Mouse (Mus musculus) gonadal fat pad, adult 2 months (tissue): ENCODE measurements around the gene Fabp3. TPM values are rescaled to one million over a fixed set of nuclear protein-coding genes. Genes with fewer than 3 reads are reported as not detected.

Experiments
- DNase-seq: peaks from one replicate; pipeline ENCODE4 v3.0.0-alpha.2; 2012; ENCODE audit warnings: low read depth
- polyA plus RNA-seq: library from polyadenylated mRNA; depleted of rRNA; stranded (reverse); fragments of >200 nt; gene quantifications from 2 replicates; pipeline ENCODE4 v1.2.3, GENCODE M21; 2012; rRNA removed

Gene Fabp3
- polyA plus RNA-seq, 1 experiment: 3.0 TPM

DNA sequence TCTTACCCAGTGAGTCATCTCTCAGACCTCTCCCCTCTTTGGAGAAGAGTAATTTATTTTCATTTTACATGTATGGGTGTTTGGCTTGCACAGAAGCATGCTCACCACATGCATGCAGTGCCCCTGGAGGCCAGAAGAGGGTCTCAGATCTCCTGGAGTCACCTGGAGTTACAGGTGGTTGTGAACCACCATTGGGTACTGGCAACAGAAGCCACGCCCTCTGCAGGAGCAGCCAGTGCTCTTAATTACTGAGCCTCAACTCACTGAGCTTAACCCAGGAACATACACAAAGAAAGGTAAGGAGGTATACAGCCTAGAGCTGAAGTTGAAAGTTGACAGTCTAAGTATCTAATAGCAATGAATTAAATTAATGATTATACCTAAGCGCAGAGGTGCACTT lies 17.1 kb downstream of the Fabp3 start:
- no peak for DNase-seq

DNA sequence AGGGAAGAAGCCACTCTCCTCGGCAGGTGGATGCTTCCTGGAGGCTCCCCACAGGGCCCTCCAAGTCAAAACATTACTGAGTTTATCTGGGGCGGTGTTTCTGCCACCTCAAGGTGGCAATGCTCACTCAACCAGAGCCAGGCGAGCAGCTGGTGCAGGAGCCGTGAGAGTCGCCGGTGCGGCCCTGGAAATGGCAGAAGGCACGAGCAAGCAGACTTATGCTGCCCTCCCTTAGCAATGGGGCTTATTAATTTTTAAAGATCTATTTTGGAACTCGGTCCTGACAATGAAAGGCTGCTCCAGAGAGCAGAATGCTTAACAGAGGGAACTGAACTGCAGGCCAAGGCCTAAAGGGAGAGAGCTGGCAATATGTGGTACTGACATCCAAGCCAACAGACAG lies 19.0 kb downstream of the Fabp3 start:
- no peak for DNase-seq

DNA sequence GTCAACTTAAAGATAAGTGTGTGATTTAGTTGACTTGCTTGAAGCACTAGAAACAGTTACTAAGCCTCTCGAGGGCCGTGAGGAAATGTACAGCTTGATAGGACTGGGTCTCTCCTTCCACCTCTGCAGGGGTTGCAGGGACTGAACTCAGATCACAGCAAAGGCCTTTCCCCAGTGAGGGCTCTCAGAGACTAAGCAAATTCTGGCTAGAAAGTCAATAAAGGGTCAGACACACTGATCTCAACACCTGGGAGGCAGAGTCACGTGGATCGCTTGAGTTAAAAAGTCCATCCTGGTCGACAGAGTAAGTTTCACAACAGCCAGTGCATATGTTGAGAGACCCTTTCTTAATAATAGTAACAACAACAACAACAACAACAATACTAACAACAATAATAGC lies 27.5 kb downstream of the Fabp3 start:
- no peak for DNase-seq

DNA sequence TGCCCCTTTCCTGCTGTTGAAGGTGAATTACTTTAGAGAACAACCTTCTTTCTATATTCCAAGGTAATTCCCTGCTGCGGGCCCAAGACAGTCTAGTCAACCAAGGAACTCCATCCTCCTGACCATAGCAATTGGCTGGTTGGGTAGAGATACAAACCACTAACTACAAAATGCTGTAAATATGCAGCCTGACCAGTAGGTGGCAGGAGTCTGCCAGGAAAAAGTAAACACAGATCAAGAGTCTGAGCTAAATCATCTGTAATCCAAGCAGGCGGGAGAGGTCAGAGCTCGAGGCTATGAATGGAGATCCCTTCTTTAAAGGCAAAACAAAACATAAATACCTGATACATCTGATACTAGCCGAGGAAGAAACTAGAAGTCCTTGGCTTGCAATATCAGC lies 33.3 kb downstream of the Fabp3 start:
- DNase-seq: peak; percentile 8

DNA sequence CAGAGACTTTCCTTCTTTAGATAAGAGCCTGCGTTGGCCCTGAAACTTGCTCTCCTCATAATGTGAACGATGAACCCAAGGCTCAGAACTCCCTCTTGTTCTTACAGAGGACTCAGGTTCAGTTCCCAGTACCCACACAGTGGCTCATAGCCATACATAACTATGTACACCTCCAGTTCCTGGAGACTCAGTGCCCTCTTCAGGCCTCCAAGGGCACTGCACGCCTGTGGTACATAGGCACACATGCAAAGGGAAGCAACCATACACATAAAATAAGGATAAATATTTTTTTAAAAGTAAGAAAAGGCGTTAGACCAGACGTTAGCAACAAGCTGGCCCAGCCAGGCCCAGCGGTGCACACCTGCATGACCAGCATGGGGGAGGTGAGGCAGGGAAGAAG lies 41.3 kb downstream of the Fabp3 start:
- no peak for DNase-seq

DNA sequence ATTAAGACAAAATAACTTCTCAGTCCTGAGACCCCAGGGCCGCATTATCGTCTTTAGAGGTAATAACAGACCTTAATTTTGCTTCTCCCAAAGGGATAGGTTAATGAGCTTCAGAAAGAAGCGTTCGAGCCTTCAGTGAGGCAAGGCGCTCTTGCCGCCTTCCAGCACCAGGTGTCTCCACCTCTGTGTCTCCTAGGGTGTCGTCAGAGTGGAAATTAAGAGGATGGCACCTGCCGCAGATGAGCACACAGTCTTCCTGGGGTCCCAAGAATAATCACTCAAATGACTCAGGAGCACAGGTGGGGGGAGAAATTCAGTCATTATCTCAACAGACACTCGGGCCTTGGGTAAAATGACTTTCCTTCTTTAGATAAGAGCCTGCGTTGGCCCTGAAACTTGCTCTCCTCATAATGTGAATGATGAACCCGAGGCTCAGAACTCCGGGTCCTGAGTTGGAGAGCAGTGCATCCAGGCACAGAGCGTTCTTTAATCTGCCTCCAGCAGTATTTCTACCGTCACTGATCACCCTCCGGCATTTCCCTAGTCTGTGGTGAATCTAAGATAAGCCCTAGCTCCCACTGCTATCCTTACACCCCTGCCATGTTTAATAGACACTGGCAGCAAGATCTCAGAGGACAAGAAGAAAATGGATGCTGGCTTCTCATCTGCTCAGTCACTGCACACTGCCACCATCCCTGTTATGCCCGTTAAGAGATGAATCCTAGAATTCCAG lies 42.5 kb downstream of the Fabp3 start:
- no peak for DNase-seq

DNA sequence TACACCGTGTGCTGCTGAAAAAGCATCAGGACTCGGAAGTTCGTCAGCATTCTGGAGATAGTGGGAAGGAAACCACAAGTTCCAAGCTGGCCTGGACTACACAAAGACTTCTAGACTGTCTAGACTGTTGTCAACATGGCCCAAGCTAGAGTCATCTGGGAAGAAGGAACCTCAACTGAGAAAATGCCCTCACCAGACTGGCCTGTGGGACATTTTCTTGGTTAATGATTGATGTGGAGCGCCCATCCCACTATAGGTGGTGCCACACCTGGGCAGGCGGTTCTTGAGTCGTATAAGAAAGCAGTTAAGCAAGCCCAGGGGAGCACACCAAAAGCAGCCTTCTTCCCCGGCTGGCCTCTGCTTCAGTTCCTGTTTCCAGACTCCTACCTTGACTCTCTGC lies 44.2 kb downstream of the Fabp3 start:
- no peak for DNase-seq

DNA sequence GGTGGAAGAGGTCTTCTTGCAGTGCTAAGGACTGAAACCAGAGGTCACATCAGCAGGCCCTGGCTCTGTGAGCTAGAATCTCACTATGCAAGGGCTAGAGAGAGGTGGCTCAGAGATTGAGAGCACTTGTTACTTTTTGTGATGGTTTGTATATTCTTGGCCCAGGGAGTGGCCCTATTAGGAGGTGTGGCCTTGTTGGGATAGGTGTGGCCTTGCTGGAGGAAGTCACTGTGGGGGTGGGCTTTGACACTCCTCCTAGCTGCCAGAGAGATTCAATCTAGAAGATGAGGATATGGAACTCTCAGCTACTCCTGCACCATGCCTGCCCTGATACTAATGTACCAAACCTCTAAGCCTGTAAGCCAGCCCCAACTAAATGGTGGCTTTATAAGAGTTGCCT lies 49.6 kb downstream of the Fabp3 start:
- DNase-seq: no peak

DNA sequence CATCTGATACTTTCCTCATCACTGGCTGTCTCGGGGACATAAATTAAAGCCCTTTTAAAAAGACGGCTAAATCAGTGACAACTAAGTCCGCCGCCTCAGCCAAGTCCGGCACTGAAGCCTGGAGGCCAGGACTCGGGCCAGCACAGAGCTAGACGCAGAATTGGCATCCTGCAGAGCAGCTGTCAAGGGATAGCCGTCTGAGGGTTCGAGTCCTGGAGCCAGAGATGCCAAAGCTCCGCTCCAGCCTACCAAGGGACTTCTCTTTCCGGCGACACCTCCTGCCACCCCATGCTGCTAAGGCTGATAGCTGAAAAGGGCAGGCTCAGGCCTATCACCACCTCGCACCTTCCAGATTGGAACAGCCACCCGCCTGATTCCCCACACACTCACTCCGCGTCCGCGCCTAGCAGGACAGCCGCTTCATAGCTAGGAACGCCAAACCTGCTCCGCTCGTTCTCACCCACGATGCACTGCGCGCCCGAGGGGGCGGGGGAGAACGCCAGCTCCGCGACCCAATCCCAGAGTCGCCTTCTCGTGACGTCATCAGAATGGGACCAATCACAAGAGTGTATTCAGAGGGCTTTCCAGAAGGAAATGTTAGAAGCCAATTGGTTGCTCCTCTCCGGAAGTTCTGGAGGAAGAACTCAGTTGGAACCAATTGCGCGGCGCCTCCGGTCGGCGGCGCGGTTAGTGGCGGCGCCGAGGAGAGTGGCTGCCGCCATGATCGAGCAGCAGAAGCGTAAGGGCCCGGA lies 51.3 kb downstream of the Fabp3 start, which contains the start of the genes Zcchc17 and Snrnp40:
TSS of gene Zcchc17 (minus strand) at position 458 of the 752 bp plus-strand sequence.
TSS of gene Snrnp40 (plus strand) at position 647 of the 752 bp plus-strand sequence.
- DNase-seq: peak; percentile 97

DNA sequence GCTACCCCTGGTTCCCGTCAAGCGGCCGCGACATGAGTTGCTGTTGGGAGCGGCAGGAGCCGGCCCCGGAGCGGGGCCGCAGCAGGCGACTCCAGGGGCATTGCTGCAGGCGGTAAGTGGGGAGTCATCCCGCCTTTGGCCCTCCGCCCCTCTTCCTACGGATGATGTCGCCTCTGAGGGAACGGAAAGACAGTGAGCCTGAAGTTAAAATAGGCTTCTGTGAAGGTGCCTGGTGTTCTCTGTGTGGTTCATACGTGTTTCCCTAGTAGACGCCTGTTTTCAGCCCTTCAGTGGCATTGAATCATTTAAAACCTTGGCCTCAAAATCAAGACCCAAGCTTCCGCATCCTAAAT lies 51.8 kb downstream of the Fabp3 start:
- peak; percentile 1 for DNase-seq

Other genes with a start within 250 kb of the Fabp3 start
- 166 and 199 TPM in 2 replicates for gene Pef1, start 206.0 kb upstream of the Fabp3 start, polyA plus RNA-seq
- gene Hcrtr1, start 169.2 kb upstream of the Fabp3 start, polyA plus RNA-seq: 2.5 and 5.1 TPM in 2 replicates
- gene Tinagl1, start 133.5 kb upstream of the Fabp3 start, polyA plus RNA-seq: 137 and 176 TPM in 2 replicates
- gene Gm853, start 86.2 kb upstream of the Fabp3 start, polyA plus RNA-seq: not detected in 2 replicates
- gene Serinc2, start 29.4 kb upstream of the Fabp3 start, polyA plus RNA-seq: 134 and 172 TPM in 2 replicates
- gene Gm10570, start 79 bp downstream of the Fabp3 start, polyA plus RNA-seq: not detected in 2 replicates
- gene Zcchc17, start 51.3 kb downstream of the Fabp3 start, polyA plus RNA-seq: 32.5 and 45.7 TPM in 2 replicates
- gene Snrnp40, start 51.5 kb downstream of the Fabp3 start, polyA plus RNA-seq: 32.3 and 34.1 TPM in 2 replicates